Mouse (Mus musculus): ENCODE data around the gene Hmg20a.

GRCm38 (mm10) chr9:56420892-56421601 is 2.6 kb downstream of the Hmg20a start:
- no peak for TF ChIP-seq POLR2A (IDR thresholded peaks at IDR 0.05; ENCODE audit: control insufficient read depth, extremely low read depth, insufficient read depth, low read length, poor library complexity)
- no peak for TF ChIP-seq CTCF (IDR thresholded peaks at IDR 0.05; ENCODE audit: borderline replicate concordance, control insufficient read depth, extremely low read depth, insufficient read depth, low read length, poor library complexity)

Data from thymus, adult 2 months (tissue).